9 mouse cellular contexts compared by ENCODE assay signal in the genomic region with DNA sequence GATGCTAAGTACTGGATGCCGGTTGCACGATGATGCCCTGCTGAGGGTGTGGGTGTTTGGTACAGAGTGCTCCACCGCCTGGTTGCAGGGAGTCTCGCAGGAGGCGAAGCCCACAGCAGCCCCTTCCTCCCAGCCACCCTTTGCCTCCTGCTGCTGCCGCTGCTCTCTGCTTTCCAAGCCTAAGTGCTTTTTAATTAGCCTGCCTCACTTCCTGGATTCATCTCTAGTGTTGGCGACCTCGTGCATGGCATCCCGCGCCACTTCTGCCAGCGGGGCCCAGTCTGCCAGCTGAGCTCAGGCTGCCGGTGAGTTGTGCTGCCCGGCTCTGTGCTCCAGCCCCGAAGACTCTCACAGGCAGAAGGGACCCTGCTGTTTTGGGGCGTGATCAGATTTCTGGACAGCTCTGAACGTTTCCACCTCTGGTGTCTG.
A peak's percentile ranks its signal among the peaks of the same experiment; 100 is the strongest.
DNase-seq lines count a peak whose midpoint lies in the region; ATAC-seq and TF ChIP-seq lines count a peak whose summit lies in the region.
"Had no signal": no experiment of that assay in that cellular context is flagged by ENCODE, and none has a peak within 500 bp of the region (broad histone marks: within the 10 kb centered on the region; RNA-seq: fewer than 3 reads in every experiment).

No protein-coding gene starts in this region.

- peak; percentile 45 for TF ChIP-seq CTCF in stomach, postnatal 0 days (IDR thresholded peaks at IDR 0.05; ENCODE audit: low read depth)

- H3K9me3 ChIP-seq in kidney, embryonic 16.5 days (ENCODE audit: low read length), result no peaks in the 10 kb centered on the region
- no peaks in the 10 kb centered on the region for H3K9me3 ChIP-seq in stomach, postnatal 0 days (ENCODE audit: control insufficient read depth, low read length)
- H3K9me3 ChIP-seq: liver, embryonic 15.5 days had no signal

- peak; percentile 91 for ATAC-seq in kidney, embryonic 16.5 days (ENCODE audit: low FRiP score, low TSS enrichment)
- no peak for ATAC-seq in stomach, postnatal 0 days (ENCODE audit: low FRiP score, low TSS enrichment)
- no peak for ATAC-seq in inflammation-experienced regulatory T-cells, adult 6 months

- H3K9ac ChIP-seq in kidney, embryonic 16.5 days (replicated peaks; ENCODE audit: low read length), result peak overlapping the region; percentile 18
- peak overlapping the region; percentile 45; the same call in 1 of the 2 replicates for H3K9ac ChIP-seq in stomach, postnatal 0 days (ENCODE audit: low read length)
- H3K9ac ChIP-seq: liver, embryonic 15.5 days had no signal

- no peaks in the 10 kb centered on the region for H3K27me3 ChIP-seq in kidney, embryonic 16.5 days (ENCODE audit: insufficient read depth, low read length)
- no peaks in the 10 kb centered on the region for H3K27me3 ChIP-seq in stomach, postnatal 0 days (ENCODE audit: control insufficient read depth, insufficient read depth, low read length)
- H3K27me3 ChIP-seq: liver, embryonic 15.5 days had no signal

- peak overlapping the region; percentile 34 for H3K4me3 ChIP-seq in kidney, embryonic 16.5 days (ENCODE audit: low read length)
- H3K4me3 ChIP-seq in stomach, postnatal 0 days (ENCODE audit: low read depth, low read length), result 0 out of 2 replicates have a peak overlapping the region, but pooled peaks have one; percentile 8
- H3K4me3 ChIP-seq: liver, embryonic 15.5 days had no signal

- H3K27ac ChIP-seq in kidney, embryonic 16.5 days (ENCODE audit: low read length), result no peak overlapping the region
- H3K27ac ChIP-seq in stomach, postnatal 0 days (replicated peaks), result no peak overlapping the region
- H3K27ac ChIP-seq: liver, embryonic 15.5 days had no signal

- DNase-seq in kidney, postnatal 25 days, result no peak
- peak; percentile 6 for DNase-seq in cerebellum, adult 9-11 months
- peak; percentile 5 to 9 for DNase-seq in frontal cortex, postnatal 25 days (ENCODE audit: low spot score in 2 of 2)
- DNase-seq in layer of hippocampus, adult 8-10 months (ENCODE audit: low spot score in 2 of 2), result peak; percentile 37 to 39
- peak; percentile 56 for DNase-seq in mesoderm, embryonic 11.5 days (ENCODE audit: low read depth, low spot score)
- peak; percentile 14 for DNase-seq in stomach, postnatal 0 days (ENCODE audit: low spot score)

- H3K4me1 ChIP-seq in kidney, embryonic 16.5 days (ENCODE audit: insufficient read depth, low read length), result peaks cover 5% of the 10 kb centered on the region; the same call in 1 of the 2 replicates
- H3K4me1 ChIP-seq in stomach, postnatal 0 days (replicated peaks; ENCODE audit: control insufficient read depth, insufficient read depth), result no peaks in the 10 kb centered on the region
- H3K4me1 ChIP-seq: liver, embryonic 15.5 days had no signal

- TF ChIP-seq EP300 in stomach, postnatal 0 days (optimal IDR thresholded peaks at IDR 0.05), result no peak

- no peaks in the 10 kb centered on the region for H3K36me3 ChIP-seq in kidney, embryonic 16.5 days (ENCODE audit: insufficient read depth, low read length)
- H3K36me3 ChIP-seq in stomach, postnatal 0 days (ENCODE audit: control insufficient read depth, insufficient read depth, low read length), result no peaks in the 10 kb centered on the region
- H3K36me3 ChIP-seq: liver, embryonic 15.5 days had no signal

- 4% methylated on average over 16 of the region's 16 CpGs for WGBS in kidney, embryonic 16.5 days
- 3% methylated on average over 16 of the region's 16 CpGs for WGBS in stomach, postnatal 0 days

- peak overlapping the region; percentile 62 for H3K4me2 ChIP-seq in kidney, embryonic 16.5 days (replicated peaks; ENCODE audit: low read depth, low read length)
- H3K4me2 ChIP-seq in stomach, postnatal 0 days (replicated peaks; ENCODE audit: low read depth), result peak overlapping the region; percentile 27
- H3K4me2 ChIP-seq: liver, embryonic 15.5 days had no signal

Comparison
In these comparisons a context has a peak if more than half of its experiments do, and no peak if none do; other contexts are left out.
1. DNase-seq: peak in cerebellum, adult 9-11 months (single experiment), frontal cortex, postnatal 25 days (2 of 2), layer of hippocampus, adult 8-10 months (2 of 2), mesoderm, embryonic 11.5 days (single experiment) and stomach, postnatal 0 days (single experiment); none in kidney, postnatal 25 days (0 of 2).